Mouse (Mus musculus) CH12.LX (cell line): ENCODE results near the gene 2900026A02Rik. TPM values are rescaled to one million over a fixed set of nuclear protein-coding genes. Genes with fewer than 3 reads are reported as not detected.

Source experiments
- DNase-seq: peaks from one replicate; pipeline ENCODE4 v3.0.0-alpha.2; 2013; ENCODE audit errors: extremely low read depth
- H3K27ac ChIP-seq: 2 replicates; pipeline ENCODE4 v1.5.1; 2012; ENCODE audit warnings: low read depth, mild to moderate bottlenecking, control low read depth, moderate library complexity; ENCODE audit not compliant: insufficient read depth
- H3K27me3 ChIP-seq: replicated peaks from 2 replicates; pipeline ENCODE3; 2012; ENCODE audit warnings: inconsistent platforms
- H3K36me3 ChIP-seq, 2 experiments: replicated peaks in 1 of 2; 2 replicates each; pipeline versions ENCODE3 to v1.6.1; 2012; ENCODE audit warnings: inconsistent platforms in 1 of 2, low read length in 1 of 2, mild to moderate bottlenecking in 1 of 2, mixed read lengths in 1 of 2, moderate library complexity in 1 of 2; ENCODE audit not compliant: control insufficient read depth in 1 of 2, insufficient read depth in 1 of 2
- H3K4me1 ChIP-seq, 2 experiments: 2 replicates each; pipeline ENCODE4 v1.6.1; 2012; ENCODE audit warnings: inconsistent platforms in 1 of 2, moderate library complexity in 1 of 2; ENCODE audit not compliant: insufficient read depth in 2 of 2, control insufficient read depth in 1 of 2
- H3K4me2 ChIP-seq: 2 replicates; pipeline ENCODE4 v1.6.1; 2012; ENCODE audit warnings: low read depth, mild to moderate bottlenecking, control low read depth; ENCODE audit not compliant: poor library complexity, insufficient read depth, severe bottlenecking
- H3K4me3 ChIP-seq, 3 experiments: fragments of 150-350 bp in 1 of 3; sonication (generic) in 1 of 3; replicated peaks in 1 of 3; 2 replicates each; pipeline versions ENCODE3 to v1.5.1; 2011 to 2012; ENCODE audit warnings: low read depth in 2 of 3, low read length in 2 of 3, mild to moderate bottlenecking in 2 of 3, moderate library complexity in 2 of 3, control low read depth in 1 of 3, improper control_type of control experiment in 1 of 3, inconsistent platforms in 1 of 3, mixed read lengths in 1 of 3; ENCODE audit not compliant: poor library complexity in 1 of 3
- H3K79me2 ChIP-seq: replicated peaks from 2 replicates; pipeline ENCODE4 v1.6.1; 2012; ENCODE audit warnings: mild to moderate bottlenecking, moderate library complexity; ENCODE audit not compliant: control insufficient read depth, poor library complexity, insufficient read depth, severe bottlenecking; ENCODE audit errors: extremely low read depth
- H3K9ac ChIP-seq: 2 replicates; pipeline ENCODE4 v1.6.1; 2012; ENCODE audit warnings: low read depth, mild to moderate bottlenecking, control low read depth, moderate library complexity; ENCODE audit not compliant: insufficient read depth
- H3K9me3 ChIP-seq: replicated peaks from 2 replicates; pipeline ENCODE3; 2012; ENCODE audit warnings: low read length, inconsistent platforms, mixed read lengths
- CTCF ChIP-seq, 2 experiments: IDR thresholded peaks in 1 of 2; conservative IDR thresholded peaks in 1 of 2; 2 replicates each; pipeline ENCODE4 v1.5.1; 2011 to 2012; ENCODE audit warnings: low read depth in 2 of 2, low read length in 2 of 2, improper control_type of control experiment in 1 of 2, inconsistent platforms in 1 of 2, mild to moderate bottlenecking in 1 of 2, moderate library complexity in 1 of 2
- ETS1 ChIP-seq: conservative IDR thresholded peaks from 2 replicates; pipeline ENCODE4 v1.6.1; 2012; ENCODE audit warnings: low read depth, mild to moderate bottlenecking, inconsistent platforms, low read length, improper control_type of control experiment, moderate library complexity
- HCFC1 ChIP-seq: IDR thresholded peaks from 2 replicates; pipeline ENCODE4 v1.6.1; 2012; ENCODE audit warnings: low read depth, mild to moderate bottlenecking, inconsistent platforms, low read length, improper control_type of control experiment
- JUN ChIP-seq: IDR thresholded peaks from 2 replicates; pipeline ENCODE4 v1.6.1; 2011; ENCODE audit warnings: low read depth, mild to moderate bottlenecking, low read length, improper control_type of control experiment, moderate library complexity; ENCODE audit not compliant: insufficient read depth
- MAFK ChIP-seq: IDR thresholded peaks from 2 replicates; pipeline ENCODE4 v1.6.1; 2011; ENCODE audit warnings: low read length, improper control_type of control experiment; ENCODE audit not compliant: insufficient replicate concordance
- MEF2A ChIP-seq: IDR thresholded peaks from 2 replicates; pipeline ENCODE4 v1.6.1; 2014; ENCODE audit warnings: low read depth, mild to moderate bottlenecking, inconsistent platforms, low read length, improper control_type of control experiment, borderline replicate concordance
- MYC ChIP-seq: IDR thresholded peaks from 2 replicates; pipeline ENCODE4 v1.6.1; 2011; ENCODE audit warnings: low read depth, mild to moderate bottlenecking, improper control_type of control experiment, low read length
- NELFE ChIP-seq: IDR thresholded peaks from 2 replicates; pipeline ENCODE4 v1.6.1; 2011; ENCODE audit warnings: low read depth, low read length, improper control_type of control experiment
- NRF1 ChIP-seq: IDR thresholded peaks from 2 replicates; pipeline ENCODE4 v1.6.1; 2014; ENCODE audit warnings: low read depth, mild to moderate bottlenecking, inconsistent platforms, low read length, improper control_type of control experiment, moderate library complexity
- POLR2A ChIP-seq: IDR thresholded peaks from 2 replicates; pipeline ENCODE4 v1.6.1; 2011; ENCODE audit warnings: low read depth, mild to moderate bottlenecking, improper control_type of control experiment, low read length
- RAD21 ChIP-seq: IDR thresholded peaks from 2 replicates; pipeline ENCODE4 v1.6.1; 2011; ENCODE audit warnings: low read depth, mild to moderate bottlenecking, low read length, improper control_type of control experiment, moderate library complexity
- SIN3A ChIP-seq: IDR thresholded peaks from 2 replicates; pipeline ENCODE4 v1.6.1; 2012; ENCODE audit warnings: low read length, improper control_type of control experiment, inconsistent platforms
- ZC3H11A ChIP-seq: IDR thresholded peaks from 2 replicates; pipeline ENCODE4 v1.6.1; 2012; ENCODE audit warnings: low read depth, mild to moderate bottlenecking, inconsistent platforms, low read length, improper control_type of control experiment
- ZKSCAN1 ChIP-seq: IDR thresholded peaks from 2 replicates; pipeline ENCODE4 v1.6.1; 2012; ENCODE audit warnings: low read depth, inconsistent platforms, low read length, improper control_type of control experiment, borderline replicate concordance
- dilution Hi-C: fragments of 300-500 bp; cut with MboI; formaldehyde crosslinking; loops from 2 replicates; pipeline ENCODE4 v1.14.3; 2020; ENCODE audit warnings: low sequenced_read_pairs; ENCODE audit not compliant: extremely low pct_unique_long_range_greater_than_20kb, extremely low pct_ligation_motif_present
- in situ Hi-C: fragments of 300-500 bp; cut with MboI; formaldehyde crosslinking; loops from 3 replicates; pipeline ENCODE4 v1.14.3; 2019; ENCODE audit warnings: low sequenced_read_pairs, low pct_ligation_motif_present, low pct_unique_long_range_greater_than_20kb, mixed read lengths
- polyA plus RNA-seq: library from polyadenylated mRNA; unstranded; fragments of >175 nt; gene quantifications from 2 replicates; pipeline ENCODE4 v1.2.1, GENCODE M21; 2012; ENCODE audit warnings: low read depth; ENCODE audit not compliant: insufficient read length
- total RNA-seq, 2 experiments: library from RNA; depleted of rRNA; stranded (reverse); fragments of 300-350 nt in 1 of 2; fragments of >200 nt in 1 of 2; gene quantifications; 2 replicates each; pipeline ENCODE4 v1.2.3; 2012 to 2014

2900026A02Rik gene
- total and polyA plus RNA-seq, 3 experiments: 0.85 to 4.6 (median 0.93) TPM

DNA sequence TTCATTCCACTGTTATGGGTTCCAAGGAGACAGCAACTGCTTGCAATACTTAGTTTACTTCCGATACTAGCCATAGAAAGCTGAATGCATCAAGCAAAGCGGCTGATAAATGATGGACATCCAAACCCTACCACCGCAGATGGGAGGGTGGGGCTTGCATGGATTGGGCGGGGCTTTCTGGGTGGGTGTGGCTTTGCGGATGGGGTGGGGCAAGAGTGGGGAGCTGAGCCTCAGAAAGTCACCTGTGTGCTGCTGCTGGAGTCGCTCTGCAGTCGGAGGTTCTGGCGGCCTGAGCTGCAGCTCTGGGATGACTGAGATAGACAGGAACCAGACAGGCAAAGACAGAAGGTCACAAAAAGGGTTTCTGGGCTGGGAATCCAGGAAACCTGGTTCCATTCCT, 44.6 kb upstream of the 2900026A02Rik start:
- dilution Hi-C loops (no loop called here), in situ Hi-C loops (no loop called here)
- Histone ChIP-seq H3K9ac (no peak overlapping the region), H3K27ac (no peak overlapping the region), H3K9me3 (peaks cover 13% of the 10 kb centered on the region), H3K27me3 (peaks cover 9% of the 10 kb centered on the region), H3K79me2 (no peaks in the 10 kb centered on the region), H3K4me3 (no peak overlapping the region), H3K36me3 (no peaks in the 10 kb centered on the region)
- DNase-seq: no peak
- no peak for TF ChIP-seq CTCF (conservative IDR thresholded peaks at IDR 0.05 in 1 of 2, IDR thresholded peaks at IDR 0.05 in 1 of 2; ENCODE audit: low read depth in 2 of 2, low read length in 2 of 2)
- no peak for TF ChIP-seq MYC
- no peak for TF ChIP-seq NELFE
- TF ChIP-seq RAD21: no peak
- TF ChIP-seq POLR2A: no peak
- no peak for TF ChIP-seq ZC3H11A
- TF ChIP-seq ZKSCAN1: no peak
- TF ChIP-seq MEF2A: no peak
- TF ChIP-seq SIN3A: no peak
- no peak for TF ChIP-seq NRF1
- TF ChIP-seq, all 38 proteins: peak for 0
- Histone ChIP-seq H3K4me1 (no peaks in the 10 kb centered on the region), H3K4me2 (no peak overlapping the region)

DNA sequence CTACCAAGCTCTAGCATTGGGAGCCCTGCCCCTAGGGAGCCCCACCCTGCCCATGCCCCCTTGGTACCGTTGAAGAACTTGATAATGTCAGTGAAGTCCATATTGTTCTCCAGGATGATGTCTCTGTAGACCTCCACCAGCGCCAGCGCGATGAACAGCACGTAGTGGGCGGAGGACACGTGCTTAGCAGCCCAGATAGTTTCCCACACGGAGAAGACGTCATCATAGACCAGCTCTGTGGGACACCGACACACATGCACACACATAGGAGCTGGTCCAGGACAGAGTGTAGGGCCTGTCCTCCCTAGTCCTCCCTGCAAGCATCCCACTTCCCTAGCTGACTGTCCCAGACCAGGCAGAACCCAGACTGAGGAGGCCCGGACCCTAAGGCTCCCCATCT, 29.8 kb upstream of the 2900026A02Rik start:
- no peak overlapping the region for H3K9ac ChIP-seq
- H3K36me3 ChIP-seq: no peaks in the 10 kb centered on the region
- H3K27me3 ChIP-seq: peaks cover 37% of the 10 kb centered on the region
- H3K9me3 ChIP-seq: no peaks in the 10 kb centered on the region
- dilution Hi-C loops: no loop called here
- no peaks in the 10 kb centered on the region for H3K79me2 ChIP-seq
- no peak overlapping the region for H3K27ac ChIP-seq
- in situ Hi-C loops: no loop called here
- no peak overlapping the region for H3K4me3 ChIP-seq
- H3K4me1 ChIP-seq: no peaks in the 10 kb centered on the region
- no peak for DNase-seq
- TF ChIP-seq POLR2A (no peak), MAFK (no peak), HCFC1 (no peak), JUN (no peak), NRF1 (no peak), NELFE (no peak), ETS1 (no peak)
- TF ChIP-seq, all 38 proteins: peak for 0
- no peak overlapping the region for H3K4me2 ChIP-seq
